Mouse (Mus musculus): ENCODE measurements at regions not wholly inside any gene's neighbourhood (a gene's known extent, or its start where the extent isn't known, plus 50 kb on each side); places are given as distances from the start of the nearest gene placed in this dataset.

- DNase-seq (ENCODE audit: extremely low spot score in 1 of 2, low spot score in 2 of 2), result no peak
- no peak overlapping the region for H3K4me3 ChIP-seq
- intact Hi-C loops (cut with DNase I), result loop anchor here (10.0 kb wide), 3 partner anchors 195 to 1885 kb away; no protein-coding TSS in a partner anchor
- H3K27ac ChIP-seq, result no peak overlapping the region
- no peak for TF ChIP-seq CTCF (IDR thresholded peaks at IDR 0.05)
Observed at GRCm38 (mm10) chr5:133999698-134000097, 99.8 kb upstream of the Castor2 start.

- Histone ChIP-seq H3K4me3 (no peak overlapping the region), H3K27ac (no peak overlapping the region)
- intact Hi-C loops (cut with DNase I), result no loop called here
- TF ChIP-seq CTCF (IDR thresholded peaks at IDR 0.05), result no peak
- no peak for DNase-seq (ENCODE audit: extremely low spot score in 1 of 2, low spot score in 2 of 2)
Observed at GRCm38 (mm10) chr5:133991994-133992393, 107.5 kb upstream of the Castor2 start.

GRCm38 (mm10) chr5:133991556-133991955 lies 108.0 kb upstream of the Castor2 start:
- TF ChIP-seq CTCF (IDR thresholded peaks at IDR 0.05), result no peak
- Histone ChIP-seq H3K4me3 (no peak overlapping the region), H3K27ac (no peak overlapping the region)
- intact Hi-C loops (cut with DNase I), result no loop called here
- DNase-seq (ENCODE audit: extremely low spot score in 1 of 2, low spot score in 2 of 2), result peak in 1 of 2 experiments; percentile 11

GRCm38 (mm10) chr5:133983249-133983966 lies 116.1 kb upstream of the Castor2 start:
- TF ChIP-seq CTCF (IDR thresholded peaks at IDR 0.05), result no peak
- no peak overlapping the region for H3K4me3 ChIP-seq
- no peak for DNase-seq (ENCODE audit: extremely low spot score in 1 of 2, low spot score in 2 of 2)
- intact Hi-C loops (cut with DNase I), result no loop called here
- no peak overlapping the region for H3K27ac ChIP-seq

GRCm38 (mm10) chr5:133970421-133970914 lies 129.0 kb upstream of the Castor2 start:
- TF ChIP-seq CTCF (IDR thresholded peaks at IDR 0.05), result no peak
- no peak for DNase-seq (ENCODE audit: extremely low spot score in 1 of 2, low spot score in 2 of 2)
- intact Hi-C loops (cut with DNase I), result no loop called here
- H3K27ac ChIP-seq, result no peak overlapping the region
- no peak overlapping the region for H3K4me3 ChIP-seq

- intact Hi-C loops (cut with DNase I), result no loop called here
- no peak overlapping the region for H3K4me3 ChIP-seq
- DNase-seq (ENCODE audit: extremely low spot score in 1 of 2, low spot score in 2 of 2), result no peak
- no peak overlapping the region for H3K27ac ChIP-seq
- TF ChIP-seq CTCF (IDR thresholded peaks at IDR 0.05), result no peak
Observed at GRCm38 (mm10) chr5:133963301-133963700, 136.2 kb upstream of the Castor2 start.

- H3K4me3 ChIP-seq, result no peak overlapping the region
- no peak overlapping the region for H3K27ac ChIP-seq
- no peak for DNase-seq (ENCODE audit: extremely low spot score in 1 of 2, low spot score in 2 of 2)
- intact Hi-C loops (cut with DNase I), result no loop called here
- TF ChIP-seq CTCF (IDR thresholded peaks at IDR 0.05), result no peak
Observed at GRCm38 (mm10) chr5:133940841-133941240, 158.7 kb upstream of the Castor2 start.

- no peak for DNase-seq (ENCODE audit: extremely low spot score in 1 of 2, low spot score in 2 of 2)
- TF ChIP-seq CTCF (IDR thresholded peaks at IDR 0.05), result no peak
- intact Hi-C loops (cut with DNase I), result no loop called here
- Histone ChIP-seq H3K27ac (no peak overlapping the region), H3K4me3 (no peak overlapping the region)
Observed at GRCm38 (mm10) chr5:133940030-133940429, 159.5 kb upstream of the Castor2 start.

- TF ChIP-seq CTCF (IDR thresholded peaks at IDR 0.05), result no peak
- no peak for DNase-seq (ENCODE audit: extremely low spot score in 1 of 2, low spot score in 2 of 2)
- intact Hi-C loops (cut with DNase I), result no loop called here
- no peak overlapping the region for H3K27ac ChIP-seq
- no peak overlapping the region for H3K4me3 ChIP-seq
Observed at GRCm38 (mm10) chr5:133937967-133938918, 161.3 kb upstream of the Castor2 start.

- TF ChIP-seq CTCF (IDR thresholded peaks at IDR 0.05), result no peak
- H3K27ac ChIP-seq, result no peak overlapping the region
- no peak overlapping the region for H3K4me3 ChIP-seq
- intact Hi-C loops (cut with DNase I), result no loop called here
- peak in 1 of 2 experiments; percentile 23 for DNase-seq (ENCODE audit: extremely low spot score in 1 of 2, low spot score in 2 of 2)
Observed at GRCm38 (mm10) chr5:133935451-133935850, 164.1 kb upstream of the Castor2 start.

GRCm38 (mm10) chr5:133935006-133935405 lies 164.5 kb upstream of the Castor2 start:
- no peak overlapping the region for H3K27ac ChIP-seq
- H3K4me3 ChIP-seq, result no peak overlapping the region
- no peak for TF ChIP-seq CTCF (IDR thresholded peaks at IDR 0.05)
- intact Hi-C loops (cut with DNase I), result no loop called here
- DNase-seq (ENCODE audit: extremely low spot score in 1 of 2, low spot score in 2 of 2), result peak; percentile 23 to 29

GRCm38 (mm10) chr5:133930101-133930500 lies 169.4 kb upstream of the Castor2 start:
- no peak overlapping the region for H3K27ac ChIP-seq
- DNase-seq (ENCODE audit: extremely low spot score in 1 of 2, low spot score in 2 of 2), result no peak
- no peak overlapping the region for H3K4me3 ChIP-seq
- intact Hi-C loops (cut with DNase I), result no loop called here
- no peak for TF ChIP-seq CTCF (IDR thresholded peaks at IDR 0.05)

Data from left cerebral cortex, adult 2 months (tissue).